Mouse (Mus musculus): ENCODE results near the gene Csl.
A peak's percentile ranks its signal among the peaks of the same experiment; 100 is the strongest.

The Csl gene

GRCm38 (mm10) chr10:99759558-99759957, at the start of gene Csl:
TSS of gene Csl (minus strand) at chr10:99759658.
- no peak for DNase-seq (ENCODE audit: low spot score)

GRCm38 (mm10) chr10:99789418-99789817, 30.0 kb upstream of the Csl start:
- DNase-seq (ENCODE audit: low spot score), result no peak

DNA sequence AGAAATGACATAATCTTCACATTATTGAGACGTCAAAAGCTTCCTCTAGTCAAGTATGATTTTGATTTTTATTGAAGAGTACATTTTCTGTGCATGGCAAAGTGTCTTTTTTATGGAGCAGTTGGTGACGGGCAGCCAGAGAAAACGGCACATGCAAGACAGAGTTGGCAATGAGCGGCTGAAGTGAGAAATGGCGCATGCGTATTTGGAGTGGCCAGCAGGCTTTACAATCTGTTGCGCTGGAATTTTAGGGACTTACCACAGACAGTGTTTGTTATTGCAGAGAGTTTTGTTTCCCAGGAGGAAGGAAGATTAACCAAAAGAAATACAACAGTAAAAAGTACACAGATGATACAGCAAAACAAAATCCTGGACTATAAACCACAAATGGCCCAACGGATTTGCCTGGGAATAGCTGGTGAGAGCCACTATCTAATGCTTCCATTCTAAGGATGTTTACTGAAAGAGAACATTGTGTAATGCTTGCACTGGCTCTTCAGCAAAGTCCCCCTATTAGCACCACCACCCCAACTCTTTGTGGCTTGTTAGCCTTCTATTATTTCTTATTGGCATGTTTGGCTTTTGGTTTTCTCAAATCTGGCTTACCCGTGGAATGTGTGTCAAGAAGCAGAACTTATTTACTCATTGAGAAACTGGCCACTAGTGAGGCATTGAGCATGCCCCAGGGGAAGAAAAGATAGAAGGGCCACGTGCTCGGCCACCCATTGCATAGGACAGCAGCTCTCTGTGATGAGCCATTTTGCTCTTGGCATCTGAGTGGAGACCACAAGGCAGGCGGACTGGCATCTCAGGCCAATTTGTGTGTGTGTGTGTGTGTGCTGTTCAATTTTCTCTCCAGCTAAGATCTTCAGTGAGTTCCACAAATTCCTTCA, 15.0 kb upstream of the Csl start:
- no peak for DNase-seq (ENCODE audit: low spot score)

DNA sequence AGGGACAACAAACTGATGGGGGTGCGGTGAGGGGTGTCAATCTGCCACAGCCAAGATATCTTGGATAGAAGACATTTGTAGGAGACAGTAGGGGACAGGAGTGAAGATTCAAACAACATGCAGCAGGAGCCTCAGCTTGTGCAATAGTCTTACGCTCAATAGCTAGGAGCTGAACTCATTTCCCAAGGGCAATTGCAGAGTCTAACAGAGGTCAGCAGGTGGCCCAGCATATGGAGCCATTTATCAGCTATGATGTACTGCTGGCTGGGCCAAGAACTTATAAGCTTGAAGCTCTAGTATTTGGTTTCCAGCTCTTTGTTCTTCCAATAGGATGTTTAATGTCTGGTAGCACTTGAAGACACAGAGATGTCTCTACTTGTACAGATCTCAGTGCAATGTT, 9.3 kb downstream of the Csl start:
- DNase-seq (ENCODE audit: low spot score), result peak; percentile 23

DNA sequence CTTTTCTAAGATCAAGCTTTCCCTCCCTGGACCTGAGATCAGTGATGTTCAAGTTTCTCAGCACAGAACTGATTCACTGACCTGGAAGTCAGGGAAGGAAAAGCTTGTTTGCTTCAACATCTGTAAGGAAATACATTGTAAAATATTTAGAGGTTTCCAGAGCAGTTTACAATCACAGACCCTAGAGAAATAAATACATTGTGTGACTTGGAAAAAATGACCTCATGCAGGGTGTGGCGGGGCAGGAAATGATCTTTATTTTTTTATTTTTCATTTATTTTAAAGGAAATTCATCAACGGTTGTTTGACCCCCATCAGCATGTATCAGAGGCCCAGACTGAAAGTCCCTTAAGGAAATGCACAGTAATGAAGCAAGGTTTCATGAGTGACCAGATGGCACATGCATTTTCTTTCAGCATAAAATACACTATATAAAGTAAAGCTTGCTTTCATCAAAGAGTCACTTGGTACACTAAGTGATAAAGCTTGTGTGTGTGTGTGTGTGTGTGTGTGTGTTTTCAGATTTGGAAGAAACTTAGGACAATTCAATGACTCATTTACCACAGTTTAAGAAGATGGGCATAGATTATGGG, 10.7 kb downstream of the Csl start:
- DNase-seq (ENCODE audit: low spot score), result no peak

GRCm38 (mm10) chr10:99748009-99748408, 11.4 kb downstream of the Csl start:
- no peak for DNase-seq (ENCODE audit: low spot score)

DNA sequence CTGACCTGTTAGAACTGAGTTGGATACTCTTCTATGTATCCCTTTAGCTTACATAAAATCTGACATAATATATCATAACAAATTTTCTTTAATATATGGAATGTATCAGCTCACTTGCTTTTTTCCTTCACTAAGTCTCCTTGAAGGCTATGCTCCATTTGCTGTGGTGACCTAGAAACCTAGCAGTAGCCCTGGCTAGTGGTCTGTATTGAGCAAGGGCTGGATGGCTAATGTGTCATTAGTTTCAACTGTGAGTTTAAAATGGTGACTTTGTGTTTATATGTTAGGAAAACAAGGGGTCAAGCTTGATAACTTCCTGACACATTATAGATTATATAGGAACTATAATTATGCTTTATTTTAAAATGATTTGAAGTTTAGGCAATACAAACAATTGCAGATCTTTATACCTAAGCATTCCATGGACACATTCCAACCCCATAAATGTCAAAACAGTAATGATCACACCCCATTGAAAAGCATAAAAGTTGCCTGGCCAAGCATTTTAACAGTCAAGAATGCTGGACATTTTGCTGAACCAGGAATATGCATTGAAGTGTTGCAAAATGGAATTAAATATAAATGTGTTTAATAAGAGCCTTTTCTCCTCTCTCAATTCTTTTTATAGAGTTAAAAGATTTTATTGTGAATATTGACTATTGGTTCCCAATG, 17.7 kb downstream of the Csl start:
- no peak for DNase-seq (ENCODE audit: low spot score)

DNA sequence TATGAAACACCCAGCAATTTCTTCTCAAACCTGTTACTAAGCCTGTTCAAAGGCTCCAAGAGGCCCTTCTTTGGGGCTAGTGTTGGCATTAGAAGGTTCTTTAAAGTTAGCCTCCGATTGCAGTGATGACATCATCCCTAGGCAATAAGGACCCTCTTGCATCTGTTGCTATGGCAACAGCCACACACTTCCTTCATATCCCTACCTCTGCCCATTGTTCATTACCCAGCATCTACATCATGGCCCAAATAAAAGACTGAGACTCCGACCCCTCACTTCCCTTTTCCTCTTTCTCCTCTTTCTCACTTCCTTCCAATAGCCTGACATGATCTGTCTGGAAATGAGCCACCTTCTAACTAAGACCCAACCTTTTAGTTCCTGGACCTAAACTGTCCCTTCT, 46.3 kb downstream of the Csl start:
- DNase-seq (ENCODE audit: low spot score), result no peak

DNA sequence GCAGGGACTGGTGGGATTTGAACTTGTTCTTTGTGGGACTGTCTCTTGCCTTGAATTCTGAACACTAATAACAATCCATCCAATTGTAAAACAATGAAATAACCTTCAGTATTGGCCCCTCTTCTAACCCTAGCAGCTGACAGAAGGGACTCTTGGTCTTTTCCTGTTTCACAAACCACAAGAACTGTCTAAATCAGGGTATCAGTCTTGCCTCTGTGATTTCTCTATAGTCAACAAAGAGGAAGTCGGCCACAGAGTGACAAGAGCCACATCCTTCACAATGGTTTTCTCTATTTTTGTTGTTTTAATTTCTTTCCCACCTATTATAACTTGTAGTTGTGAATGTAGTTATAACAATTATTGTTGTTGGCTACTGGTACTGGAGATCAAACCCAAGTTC, 47.9 kb downstream of the Csl start:
- no peak for DNase-seq (ENCODE audit: low spot score)
